Mouse (Mus musculus): ENCODE results near the gene Krtap5-2. TPM values are rescaled to one million over a fixed set of nuclear protein-coding genes. Genes with fewer than 3 reads are reported as not detected.
"Not testable (repeated sequence)": the region's sequence is repeated elsewhere in the genome, so short reads cannot be mapped to it uniquely, and the experiment has no call there.

Gene Krtap5-2
- total RNA-seq, 2 experiments from 2014 or later = not detected

DNA sequence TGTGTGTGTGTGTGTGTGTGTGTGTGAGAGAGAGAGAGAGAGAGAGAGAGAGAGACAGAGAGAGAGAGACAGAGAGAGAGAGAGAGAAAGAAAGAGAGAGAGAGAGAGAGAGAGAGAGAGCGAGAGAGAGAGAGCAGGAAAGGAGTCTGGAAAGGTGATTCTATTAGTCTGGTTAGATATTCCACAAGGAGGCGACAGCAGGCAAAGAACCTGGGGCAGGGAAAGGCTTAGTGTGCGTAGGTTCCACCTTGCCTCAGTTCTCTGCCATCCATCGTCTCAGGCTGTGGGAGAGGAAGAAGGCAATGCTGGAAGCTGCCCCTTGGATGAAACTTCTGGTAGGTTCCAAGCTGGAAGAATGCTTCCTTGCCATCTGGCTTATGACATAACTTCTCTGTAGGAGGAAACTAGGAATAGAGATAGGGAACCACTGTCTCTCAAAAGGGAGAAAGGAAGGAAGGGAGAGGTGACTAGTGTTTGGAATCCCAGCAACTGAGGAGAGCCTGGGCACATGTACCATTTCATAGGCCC lies 30.3 kb downstream of the Krtap5-2 start:
- no peak for DNase-seq (ENCODE audit: extremely low spot score in 1 of 2, low spot score in 2 of 2)
- intact Hi-C loops (cut with DNase I) = loop anchor here (5.0 kb wide), 1 partner anchor 107 kb away; no protein-coding TSS in a partner anchor

DNA sequence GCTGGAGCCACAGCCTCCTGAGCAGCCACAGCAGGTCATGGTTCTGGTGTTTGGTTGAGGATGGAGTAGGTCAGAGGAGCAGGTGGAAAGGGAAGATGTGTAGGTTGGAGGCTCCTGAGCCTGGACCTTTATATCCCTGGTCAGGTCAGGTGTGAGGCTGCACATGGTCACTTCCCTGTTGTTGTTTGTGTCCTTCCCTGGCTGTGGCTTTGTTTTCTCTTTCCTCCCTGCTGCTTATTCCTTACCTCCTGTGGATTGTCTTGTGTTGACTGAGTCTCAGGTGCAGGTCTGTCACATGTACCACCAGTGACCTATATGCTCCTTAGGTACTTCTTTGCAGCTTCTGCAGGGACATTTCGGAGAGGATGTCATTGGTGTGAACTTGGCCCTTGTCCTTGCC lies 31.3 kb downstream of the Krtap5-2 start, which contains the start of gene Gm45337:
TSS of gene Gm45337 (minus strand) at position 101 of the 400 bp plus-strand sequence.
- intact Hi-C loops (cut with DNase I) = no loop called here
- no peak for DNase-seq (ENCODE audit: extremely low spot score in 1 of 2, low spot score in 2 of 2)

DNA sequence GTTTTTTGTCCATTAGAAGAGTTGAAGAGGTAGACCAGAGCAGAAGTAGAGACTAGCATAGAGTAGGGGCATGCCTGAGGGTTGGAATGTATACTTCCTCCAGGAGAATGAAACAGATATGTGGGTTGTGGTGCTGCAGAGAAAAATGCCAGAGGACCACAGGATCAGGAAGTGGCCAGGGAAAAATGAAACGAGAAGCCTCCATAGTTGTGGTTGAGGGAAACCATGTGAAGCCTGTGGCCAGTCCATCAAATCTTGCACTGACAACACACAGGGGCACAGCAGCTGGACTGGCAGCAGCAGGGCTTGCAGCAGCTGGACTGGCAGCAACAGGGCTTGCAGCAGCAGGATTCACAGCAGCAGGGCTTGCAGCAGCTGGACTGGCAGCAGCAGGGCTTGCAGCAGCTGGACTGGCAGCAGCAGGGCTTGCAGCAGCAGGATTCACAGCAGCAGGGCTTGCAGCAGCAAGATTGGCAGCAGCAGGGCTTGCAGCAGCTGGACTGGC lies 32.2 kb downstream of the Krtap5-2 start:
- intact Hi-C loops (cut with DNase I) = not testable (repeated sequence)

DNA sequence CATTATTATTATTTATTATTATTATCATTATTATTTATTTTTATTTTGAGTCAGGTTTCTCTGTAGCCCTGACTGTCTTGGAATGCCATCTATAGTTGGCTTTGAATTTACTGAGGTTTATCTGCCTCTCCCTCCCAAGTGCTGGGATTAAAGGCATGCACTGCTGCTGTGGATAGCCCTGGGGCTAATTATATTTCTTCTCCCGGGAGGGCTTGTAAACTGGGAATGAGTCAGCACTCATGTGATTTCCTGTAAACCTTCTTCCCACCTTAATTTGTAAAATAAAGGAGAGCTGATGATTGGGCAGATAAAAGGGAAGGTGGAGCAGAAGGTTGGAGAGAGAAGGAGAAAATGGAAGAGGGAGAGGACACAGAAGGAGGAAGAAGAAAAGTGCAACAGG lies 35.1 kb downstream of the Krtap5-2 start:
- no peak for DNase-seq (ENCODE audit: extremely low spot score in 1 of 2, low spot score in 2 of 2)
- intact Hi-C loops (cut with DNase I) = no loop called here

More for the DNA sequence above, 32.2 kb downstream of the Krtap5-2 start:
- DNase-seq (ENCODE audit: extremely low spot score in 1 of 2, low spot score in 2 of 2) = not testable (repeated sequence)

DNA sequence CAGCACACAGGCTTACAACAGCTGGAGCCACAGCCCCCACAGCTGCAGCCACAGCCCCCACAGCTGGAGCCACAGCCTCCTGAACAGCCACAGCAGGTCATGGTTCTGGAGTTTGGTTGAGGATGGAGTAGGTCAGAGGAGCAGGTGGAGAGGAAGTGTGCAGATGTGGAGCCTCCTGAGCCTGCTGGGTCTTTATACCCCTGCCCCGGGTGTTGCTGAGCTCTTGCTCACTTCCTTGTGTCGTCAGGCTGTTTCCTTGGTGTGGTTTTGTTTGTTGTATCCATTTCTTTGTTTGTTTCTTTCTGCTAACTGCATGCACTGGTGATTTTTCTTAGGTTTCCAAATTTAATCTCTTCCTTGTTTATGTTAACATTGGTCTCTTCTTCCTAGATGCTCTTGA lies 39.9 kb downstream of the Krtap5-2 start, which contains the start of gene Gm39115:
TSS of gene Gm39115 (minus strand) at position 101 of the 400 bp plus-strand sequence.
- DNase-seq (ENCODE audit: extremely low spot score in 1 of 2, low spot score in 2 of 2); intact Hi-C loops (cut with DNase I): not testable (repeated sequence)

DNA sequence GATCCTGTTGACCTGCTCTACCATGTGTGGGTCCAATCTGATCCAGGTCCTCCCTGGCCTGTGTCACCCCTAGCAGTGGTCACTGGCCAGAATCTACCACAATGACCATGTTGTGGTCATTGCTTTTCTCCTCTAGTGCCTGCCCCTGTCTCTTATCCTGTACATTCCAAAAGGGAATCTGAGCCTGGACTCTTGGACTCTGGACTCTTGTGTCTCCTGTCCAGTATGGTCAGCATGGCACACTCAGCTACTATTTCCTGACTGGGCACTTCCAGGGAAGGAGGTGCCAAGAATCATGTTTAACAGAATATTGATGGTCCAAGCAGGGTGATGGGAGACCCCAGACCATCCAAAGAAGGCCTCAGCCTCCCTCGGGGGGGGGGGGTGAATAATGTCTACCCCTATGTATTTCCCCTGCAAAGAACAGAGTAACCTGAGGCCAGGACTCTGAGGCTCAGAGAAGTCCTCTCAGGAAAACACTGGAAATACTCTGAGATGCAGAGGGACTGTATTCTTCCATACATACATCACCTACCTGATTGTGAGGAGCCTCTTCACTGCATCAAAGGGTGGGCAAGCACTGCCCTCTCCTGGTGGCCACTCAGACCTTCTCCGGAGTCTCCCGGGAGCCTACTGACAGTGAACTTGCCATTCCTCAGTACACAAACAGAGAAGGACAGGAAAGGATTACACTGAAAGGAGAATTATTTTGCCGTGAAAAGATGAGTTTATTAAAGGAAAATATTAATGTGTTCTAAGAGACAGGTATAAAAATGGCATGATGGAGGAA lies 41.4 kb downstream of the Krtap5-2 start:
- DNase-seq (ENCODE audit: extremely low spot score in 1 of 2, low spot score in 2 of 2) = peak in 1 of 2 experiments; percentile 41
- intact Hi-C loops (cut with DNase I) = no loop called here

DNA sequence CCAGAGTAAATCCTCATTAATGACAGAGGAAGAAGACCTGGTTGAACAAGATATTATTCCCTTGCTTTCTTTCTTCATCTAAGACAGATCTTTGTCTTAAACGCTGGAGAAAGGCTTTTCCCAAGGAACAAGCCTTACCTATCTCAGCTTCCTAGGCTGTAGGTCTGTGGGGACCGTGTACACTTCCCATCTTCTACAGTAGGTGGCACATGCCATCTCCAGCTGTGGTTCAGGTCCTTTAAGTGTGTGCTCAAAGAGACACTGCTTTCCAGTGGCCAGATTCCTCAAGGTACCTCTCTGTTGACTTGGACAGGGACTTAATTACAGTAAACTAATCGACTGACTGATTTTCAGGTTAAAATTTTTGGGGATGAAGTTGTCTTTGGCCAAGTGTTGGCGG lies 47.0 kb downstream of the Krtap5-2 start:
- no peak for DNase-seq (ENCODE audit: extremely low spot score in 1 of 2, low spot score in 2 of 2)
- intact Hi-C loops (cut with DNase I) = no loop called here

Other genes with a start within 250 kb of the Krtap5-2 start
- 100 to 1,000 TPM; 175 TPM for gene Brsk2, start 226.3 kb downstream of the Krtap5-2 start, total RNA-seq (2021)
- 10 to 100 TPM; 23.6 to 26.7 TPM for gene Mob2, start 114.9 kb downstream of the Krtap5-2 start, total RNA-seq (2021)
- gene Dusp8, start 80.2 kb downstream of the Krtap5-2 start, total RNA-seq (2021) = 100 to 1,000 TPM; 157 to 164 TPM
- not detected for gene Gm45618, start 55.3 kb downstream of the Krtap5-2 start, total RNA-seq (2021)
- gene Gm39115, start 40.0 kb downstream of the Krtap5-2 start, total RNA-seq (2021) = not detected
- not detected for gene Gm45337, start 31.4 kb downstream of the Krtap5-2 start, total RNA-seq (2021)
- gene Gm29735, start 18.9 kb downstream of the Krtap5-2 start, total RNA-seq (2021) = not detected
- not detected for gene Gm4553, start 10.3 kb downstream of the Krtap5-2 start, total RNA-seq (2021)
- gene Gm10153, start 14.4 kb upstream of the Krtap5-2 start, total RNA-seq (2021) = not detected
- not detected for gene Krtap5-3, start 25.4 kb upstream of the Krtap5-2 start, total RNA-seq (2021)
- gene Gm7579, start 35.9 kb upstream of the Krtap5-2 start, total RNA-seq (2021) = not detected
- gene Krtap5-5, start 54.0 kb upstream of the Krtap5-2 start, total RNA-seq (2021) = not detected
- gene Gm40460, start 65.1 kb upstream of the Krtap5-2 start, total RNA-seq (2021) = not detected
- not detected for gene Gm2431, start 82.3 kb upstream of the Krtap5-2 start, total RNA-seq (2021)
- gene Gm4559, start 98.4 kb upstream of the Krtap5-2 start, total RNA-seq (2021) = not detected
- not detected for gene Krtap5-1, start 121.1 kb upstream of the Krtap5-2 start, total RNA-seq (2021)
- gene Krtap5-4, start 127.5 kb upstream of the Krtap5-2 start, total RNA-seq (2021) = not detected
- gene Ifitm10, start 197.7 kb upstream of the Krtap5-2 start, total RNA-seq (2021) = 10 to 100 TPM; 15.3 to 15.8 TPM
- gene Gm49369, start 206.7 kb upstream of the Krtap5-2 start, total RNA-seq (2021) = 1 to 10 TPM in 1 of 2 experiments, not detected in 1; 1.9 TPM
- 100 to 1,000 TPM; 244 to 255 TPM for gene Ctsd, start 212.0 kb upstream of the Krtap5-2 start, total RNA-seq (2021)